Mouse (Mus musculus): ENCODE measurements around the gene Matn4. TPM values are rescaled to one million over a fixed set of nuclear protein-coding genes. Genes with fewer than 3 reads are reported as not detected.

The Matn4 gene
- polyA plus RNA-seq, 1 experiment: not detected

DNA sequence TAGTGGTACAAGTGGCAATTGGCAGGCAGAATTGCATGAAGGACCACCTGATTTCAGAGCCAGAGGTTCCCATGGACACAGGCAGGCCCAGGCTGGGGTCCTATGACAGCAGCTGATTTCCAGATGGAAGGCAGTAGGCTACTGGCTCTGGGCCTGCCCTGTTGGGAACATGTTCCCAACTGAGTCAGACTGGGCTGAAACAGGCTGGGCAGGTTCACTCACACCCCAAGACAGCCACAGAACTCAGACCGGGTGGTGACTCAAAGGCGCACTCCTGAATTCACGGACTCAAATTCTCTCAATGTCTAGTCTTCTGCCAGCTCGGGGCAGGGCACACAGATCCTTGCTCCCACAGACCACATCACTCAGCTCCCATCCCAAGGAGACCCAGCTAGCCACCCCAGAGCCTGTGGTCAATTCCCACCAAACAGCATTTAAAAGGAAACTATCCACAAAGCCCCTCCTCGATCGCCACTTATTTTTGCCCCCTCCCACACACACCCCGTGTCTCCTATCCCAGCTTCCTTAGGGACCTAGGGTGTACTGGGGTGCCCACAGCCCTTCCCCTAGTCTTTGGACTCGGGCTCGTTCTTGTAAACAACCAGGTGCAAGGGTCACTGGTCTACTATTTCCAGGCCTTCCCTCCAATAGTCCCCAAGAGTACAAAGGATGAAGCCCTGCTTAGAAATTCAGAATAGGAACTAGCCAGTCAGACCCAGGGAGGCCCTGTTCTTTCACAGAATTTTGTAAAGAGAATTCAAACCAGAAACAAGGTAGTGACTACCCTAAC lies 26.9 kb upstream of the Matn4 start:
- Histone ChIP-seq H3K9me3 (ENCODE audit: control insufficient read depth, low read length) (no peaks in the 10 kb centered on the region), H3K36me3 (ENCODE audit: control insufficient read depth) (peaks cover 3% of the 10 kb centered on the region; the same call in 1 of the 2 replicates), H3K27me3 (ENCODE audit: control insufficient read depth) (peaks cover 6% of the 10 kb centered on the region; the same call in 1 of the 2 replicates), H3K4me3 (replicated peaks) (no peak overlapping the region), H3K4me1 (ENCODE audit: control insufficient read depth) (no peaks in the 10 kb centered on the region)
- TF ChIP-seq TAL1 (IDR thresholded peaks at IDR 0.05; ENCODE audit: low read length) (no peak), GATA1 (IDR thresholded peaks at IDR 0.05; ENCODE audit: low read length) (no peak)

DNA sequence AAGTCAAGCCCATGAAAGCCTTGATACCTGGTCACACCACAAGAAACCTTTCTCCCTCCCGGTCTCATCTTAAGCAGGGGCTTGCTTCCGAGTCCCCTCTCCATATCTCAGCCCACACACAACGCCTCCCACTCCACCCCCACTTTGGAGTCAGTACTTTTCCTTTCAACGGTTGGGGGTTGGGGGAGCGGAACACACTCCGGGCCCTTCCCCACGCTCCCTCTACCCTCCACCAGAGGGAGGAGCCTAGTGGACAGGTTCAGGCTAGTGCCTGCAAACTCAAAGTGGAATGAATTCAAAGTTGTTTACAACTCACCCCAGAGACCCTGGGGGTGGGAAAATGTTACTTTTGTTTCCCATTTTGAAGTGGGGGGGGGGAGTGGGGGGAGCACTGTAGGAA lies 25.7 kb upstream of the Matn4 start:
- H3K36me3 ChIP-seq (ENCODE audit: control insufficient read depth): peaks cover 6% of the 10 kb centered on the region; the same call in 1 of the 2 replicates
- no peaks in the 10 kb centered on the region for H3K9me3 ChIP-seq (ENCODE audit: control insufficient read depth, low read length)
- H3K27me3 ChIP-seq (ENCODE audit: control insufficient read depth): peaks cover 7% of the 10 kb centered on the region; the same call in 1 of the 2 replicates
- H3K4me3 ChIP-seq (replicated peaks): no peak overlapping the region
- no peak for TF ChIP-seq GATA1 (IDR thresholded peaks at IDR 0.05; ENCODE audit: low read length)
- no peaks in the 10 kb centered on the region for H3K4me1 ChIP-seq (ENCODE audit: control insufficient read depth)

DNA sequence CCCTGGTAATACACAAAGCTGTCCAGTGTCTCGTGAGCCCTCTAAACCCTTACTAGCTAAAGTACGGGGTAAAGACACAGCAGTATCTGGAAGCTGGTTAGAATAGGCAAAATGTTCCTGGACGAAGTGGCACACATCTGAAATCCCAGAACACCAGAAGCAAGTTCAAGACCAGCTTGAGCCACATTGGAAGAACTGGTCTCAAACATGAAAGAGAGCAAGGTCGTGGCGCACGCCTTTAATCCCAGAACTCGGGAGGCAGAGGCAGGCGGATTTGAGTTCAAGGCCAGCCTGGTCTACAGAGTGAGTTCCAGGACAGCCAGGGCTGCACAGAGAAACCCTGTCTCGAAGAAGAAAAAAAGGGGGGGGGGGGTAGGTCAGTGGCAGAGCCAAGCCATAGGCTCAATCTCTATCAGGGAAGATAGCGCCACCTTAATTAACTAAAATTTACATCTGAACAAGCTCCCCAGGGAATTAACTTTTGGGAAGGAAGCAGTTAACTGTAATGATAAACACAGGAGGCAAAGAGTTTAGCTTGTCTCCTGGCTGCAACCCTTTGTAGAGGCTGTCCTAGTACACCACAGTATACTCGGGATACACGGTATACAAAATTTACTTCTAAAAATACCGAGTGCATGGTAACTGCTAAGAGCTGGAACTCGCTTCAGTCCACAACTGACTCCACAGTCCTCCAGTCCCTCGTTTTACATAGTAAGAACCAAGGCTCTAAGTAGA lies 25.1 kb upstream of the Matn4 start:
- peaks cover 7% of the 10 kb centered on the region; the same call in 1 of the 2 replicates for H3K27me3 ChIP-seq (ENCODE audit: control insufficient read depth)

DNA sequence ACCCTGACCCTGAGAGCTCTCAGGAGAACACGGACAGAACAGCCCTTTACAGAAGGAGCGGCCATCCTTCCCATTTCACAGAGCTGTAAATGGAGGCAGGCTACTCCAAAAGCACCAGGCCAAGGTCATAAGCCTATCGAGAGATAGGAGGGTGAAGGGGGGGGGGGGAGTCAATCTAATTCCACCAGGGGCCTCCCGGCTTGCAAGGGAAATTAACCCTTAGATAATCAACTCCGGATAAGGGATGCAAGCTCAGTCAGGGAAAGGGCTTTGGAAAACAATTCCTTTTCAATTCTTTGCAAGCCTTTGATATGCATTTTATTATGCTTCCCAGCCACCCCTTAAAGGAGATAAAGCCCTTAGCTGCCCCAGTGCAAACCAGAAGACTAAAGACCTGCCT lies 23.5 kb upstream of the Matn4 start:
- TF ChIP-seq GATA1 (IDR thresholded peaks at IDR 0.05; ENCODE audit: low read length) (no peak), TAL1 (IDR thresholded peaks at IDR 0.05; ENCODE audit: low read length) (no peak)
- H3K27me3 ChIP-seq (ENCODE audit: control insufficient read depth): peaks cover 7% of the 10 kb centered on the region; the same call in 1 of the 2 replicates

More for the DNA sequence above, 25.1 kb upstream of the Matn4 start:
- H3K36me3 ChIP-seq (ENCODE audit: control insufficient read depth): peaks cover 6% of the 10 kb centered on the region; the same call in 1 of the 2 replicates
- H3K9me3 ChIP-seq (ENCODE audit: control insufficient read depth, low read length): no peaks in the 10 kb centered on the region
- TF ChIP-seq TAL1 (IDR thresholded peaks at IDR 0.05; ENCODE audit: low read length) (no peak), GATA1 (IDR thresholded peaks at IDR 0.05; ENCODE audit: low read length) (no peak)
- no peaks in the 10 kb centered on the region for H3K4me1 ChIP-seq (ENCODE audit: control insufficient read depth)
- no peak overlapping the region for H3K4me3 ChIP-seq (replicated peaks)

DNA sequence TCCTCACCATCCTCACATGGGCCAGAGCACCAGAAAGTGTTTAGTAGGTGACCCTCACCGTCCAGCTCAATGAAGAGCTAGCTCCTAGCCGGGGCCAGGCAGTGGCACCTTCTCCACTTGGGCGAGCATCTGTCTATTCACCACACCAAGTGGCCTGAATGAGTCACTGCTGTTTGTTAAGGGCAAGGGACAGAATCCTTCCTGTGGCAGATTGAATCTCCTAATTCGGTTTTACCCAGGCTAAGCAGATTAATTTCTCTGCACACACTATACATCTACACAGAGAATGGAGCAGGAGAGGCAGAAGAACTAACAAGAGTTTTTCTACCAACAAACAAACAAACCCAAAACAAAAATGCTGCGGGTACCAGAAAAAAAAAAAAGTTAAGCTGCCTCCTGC lies 22.0 kb upstream of the Matn4 start:
- peaks cover 10% of the 10 kb centered on the region; the same call in 1 of the 2 replicates for H3K36me3 ChIP-seq (ENCODE audit: control insufficient read depth)
- peaks cover 7% of the 10 kb centered on the region; the same call in 1 of the 2 replicates for H3K27me3 ChIP-seq (ENCODE audit: control insufficient read depth)
- TF ChIP-seq GATA1 (IDR thresholded peaks at IDR 0.05; ENCODE audit: low read length) (no peak), TAL1 (IDR thresholded peaks at IDR 0.05; ENCODE audit: low read length) (no peak)
- no peaks in the 10 kb centered on the region for H3K9me3 ChIP-seq (ENCODE audit: control insufficient read depth, low read length)
- H3K4me1 ChIP-seq (ENCODE audit: control insufficient read depth): no peaks in the 10 kb centered on the region
- H3K4me3 ChIP-seq (replicated peaks): no peak overlapping the region

More for the DNA sequence above, 23.5 kb upstream of the Matn4 start:
- Histone ChIP-seq H3K4me3 (replicated peaks) (no peak overlapping the region), H3K4me1 (ENCODE audit: control insufficient read depth) (no peaks in the 10 kb centered on the region), H3K36me3 (ENCODE audit: control insufficient read depth) (peaks cover 10% of the 10 kb centered on the region; the same call in 1 of the 2 replicates), H3K9me3 (ENCODE audit: control insufficient read depth, low read length) (no peaks in the 10 kb centered on the region)

DNA sequence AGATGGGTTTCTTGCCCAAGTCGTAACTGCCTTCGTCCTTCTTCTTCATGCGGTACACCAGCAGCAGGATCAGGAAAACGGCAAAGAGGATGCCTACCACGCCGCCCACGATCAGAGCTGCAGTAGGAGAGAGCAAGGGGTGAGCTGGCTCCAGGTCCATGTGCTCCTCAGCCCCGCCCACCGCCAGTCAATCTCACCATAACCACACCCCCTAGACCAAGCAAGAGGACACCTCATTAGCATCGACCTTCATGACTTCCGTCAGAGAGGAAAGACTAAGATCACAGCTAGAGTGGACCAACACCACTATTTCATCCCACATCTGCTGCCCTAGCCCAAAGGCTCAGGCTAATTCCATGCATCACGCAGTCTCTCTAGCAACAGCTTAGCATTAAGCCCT lies 21.2 kb upstream of the Matn4 start:
- H3K4me3 ChIP-seq (replicated peaks): no peak overlapping the region
- TF ChIP-seq GATA1 (IDR thresholded peaks at IDR 0.05; ENCODE audit: low read length) (no peak), TAL1 (IDR thresholded peaks at IDR 0.05; ENCODE audit: low read length) (no peak)
- H3K36me3 ChIP-seq (ENCODE audit: control insufficient read depth): peaks cover 10% of the 10 kb centered on the region; the same call in 1 of the 2 replicates
- H3K27me3 ChIP-seq (ENCODE audit: control insufficient read depth): peaks cover 5% of the 10 kb centered on the region; the same call in 1 of the 2 replicates
- H3K9me3 ChIP-seq (ENCODE audit: control insufficient read depth, low read length): no peaks in the 10 kb centered on the region
- H3K4me1 ChIP-seq (ENCODE audit: control insufficient read depth): no peaks in the 10 kb centered on the region

DNA sequence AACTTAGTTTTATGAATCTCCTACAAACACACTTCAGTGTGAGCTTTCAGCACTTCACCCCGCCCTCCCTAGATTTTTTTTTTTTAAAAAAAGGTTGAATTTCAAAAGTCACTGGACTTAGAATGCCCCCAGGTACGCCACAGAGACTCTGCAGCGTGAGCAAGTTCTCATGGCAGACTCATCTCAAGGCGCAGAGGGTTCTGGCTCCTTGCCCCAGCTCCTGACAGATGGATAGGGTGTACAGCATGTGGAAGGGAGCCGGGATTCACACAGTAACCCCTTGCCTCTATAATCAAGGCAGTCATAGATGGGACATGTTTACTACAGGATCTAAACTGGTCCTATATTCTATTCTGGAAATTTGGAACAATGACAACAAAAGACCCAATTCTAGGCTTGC lies 20.4 kb upstream of the Matn4 start:
- TF ChIP-seq GATA1 (IDR thresholded peaks at IDR 0.05; ENCODE audit: low read length): no peak
- TF ChIP-seq TAL1 (IDR thresholded peaks at IDR 0.05; ENCODE audit: low read length): no peak
- H3K9me3 ChIP-seq (ENCODE audit: control insufficient read depth, low read length): no peaks in the 10 kb centered on the region
- H3K36me3 ChIP-seq (ENCODE audit: control insufficient read depth): peaks cover 10% of the 10 kb centered on the region; the same call in 1 of the 2 replicates
- no peak overlapping the region for H3K4me3 ChIP-seq (replicated peaks)
- peaks cover 5% of the 10 kb centered on the region; the same call in 1 of the 2 replicates for H3K27me3 ChIP-seq (ENCODE audit: control insufficient read depth)
- H3K4me1 ChIP-seq (ENCODE audit: control insufficient read depth): no peaks in the 10 kb centered on the region

DNA sequence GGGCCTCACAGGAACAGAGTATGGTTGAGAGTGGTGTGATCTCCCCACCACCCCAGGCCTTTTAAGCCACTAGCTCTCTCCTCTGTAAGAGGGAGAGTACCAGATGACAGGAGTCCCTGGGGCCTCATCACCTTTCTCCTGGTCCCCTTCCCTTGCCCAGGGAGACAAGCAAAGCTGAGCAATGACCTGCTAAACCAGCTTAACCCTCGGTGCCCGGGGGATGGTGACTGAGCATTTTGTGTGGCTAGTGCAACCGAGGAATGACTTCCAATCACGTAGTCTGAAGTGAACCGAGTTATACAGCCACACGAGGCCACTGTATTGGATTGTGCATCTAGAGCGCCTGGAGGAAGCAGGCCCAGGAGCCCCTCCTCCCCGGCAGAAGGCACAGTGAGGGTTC lies 19.4 kb upstream of the Matn4 start:
- no peaks in the 10 kb centered on the region for H3K9me3 ChIP-seq (ENCODE audit: control insufficient read depth, low read length)
- H3K27me3 ChIP-seq (ENCODE audit: control insufficient read depth): peaks cover 3% of the 10 kb centered on the region; the same call in 1 of the 2 replicates
- H3K4me1 ChIP-seq (ENCODE audit: control insufficient read depth): no peaks in the 10 kb centered on the region
- H3K36me3 ChIP-seq (ENCODE audit: control insufficient read depth): peaks cover 10% of the 10 kb centered on the region; the same call in 1 of the 2 replicates
- no peak for TF ChIP-seq GATA1 (IDR thresholded peaks at IDR 0.05; ENCODE audit: low read length)
- TF ChIP-seq TAL1 (IDR thresholded peaks at IDR 0.05; ENCODE audit: low read length): no peak
- H3K4me3 ChIP-seq (replicated peaks): no peak overlapping the region

DNA sequence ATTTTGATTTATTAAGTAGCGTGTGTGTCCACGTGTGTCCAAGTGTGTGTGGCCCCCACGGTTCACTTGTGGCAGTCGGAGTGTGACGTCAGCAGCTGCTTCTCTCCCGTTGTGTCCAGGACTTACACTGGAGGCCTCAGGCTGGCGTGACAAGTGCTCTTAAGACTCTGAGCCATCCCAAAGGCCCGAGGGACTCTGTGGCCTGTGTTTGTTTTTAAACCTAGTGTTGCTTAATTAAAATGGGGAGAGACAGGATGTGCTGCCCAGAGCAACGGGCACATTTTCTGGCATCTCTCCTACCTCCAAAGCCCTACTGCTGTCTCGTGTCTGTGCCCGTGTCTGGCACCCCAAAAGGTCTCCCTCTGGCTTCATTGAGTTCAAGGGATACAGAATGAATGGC lies 18.5 kb upstream of the Matn4 start:
- peaks cover 7% of the 10 kb centered on the region; the same call in 1 of the 2 replicates for H3K36me3 ChIP-seq (ENCODE audit: control insufficient read depth)
- no peak overlapping the region for H3K4me3 ChIP-seq (replicated peaks)
- no peak for TF ChIP-seq GATA1 (IDR thresholded peaks at IDR 0.05; ENCODE audit: low read length)
- TF ChIP-seq TAL1 (IDR thresholded peaks at IDR 0.05; ENCODE audit: low read length): no peak
- H3K9me3 ChIP-seq (ENCODE audit: control insufficient read depth, low read length): no peaks in the 10 kb centered on the region
- no peaks in the 10 kb centered on the region for H3K4me1 ChIP-seq (ENCODE audit: control insufficient read depth)
- H3K27me3 ChIP-seq (ENCODE audit: control insufficient read depth): peaks cover 3% of the 10 kb centered on the region; the same call in 1 of the 2 replicates

Measured in erythroblast, embryonic 14.5 days (primary cell).